Mouse (Mus musculus): ENCODE measurements around the gene Gm10153.

GRCm38 (mm10) chr7:142159366-142159765 lies 30.8 kb downstream of the Gm10153 start:
- TF ChIP-seq CTCF (IDR thresholded peaks at IDR 0.05; ENCODE audit: borderline replicate concordance, insufficient read depth, low read depth, low read length), result no peak
- TF ChIP-seq POLR2A (IDR thresholded peaks at IDR 0.05; ENCODE audit: borderline replicate concordance, insufficient read depth, low read length), result no peak
